Mouse (Mus musculus): Measurements from ENCODE around the gene Dhx57. TPM values are rescaled to one million over a fixed set of nuclear protein-coding genes. Genes with fewer than 3 reads are reported as not detected.
A peak's percentile ranks its signal among the peaks of the same experiment; 100 is the strongest.

The Dhx57 gene
- polyA plus RNA-seq, 1 experiment from 2014 or later: 9.3 TPM

DNA sequence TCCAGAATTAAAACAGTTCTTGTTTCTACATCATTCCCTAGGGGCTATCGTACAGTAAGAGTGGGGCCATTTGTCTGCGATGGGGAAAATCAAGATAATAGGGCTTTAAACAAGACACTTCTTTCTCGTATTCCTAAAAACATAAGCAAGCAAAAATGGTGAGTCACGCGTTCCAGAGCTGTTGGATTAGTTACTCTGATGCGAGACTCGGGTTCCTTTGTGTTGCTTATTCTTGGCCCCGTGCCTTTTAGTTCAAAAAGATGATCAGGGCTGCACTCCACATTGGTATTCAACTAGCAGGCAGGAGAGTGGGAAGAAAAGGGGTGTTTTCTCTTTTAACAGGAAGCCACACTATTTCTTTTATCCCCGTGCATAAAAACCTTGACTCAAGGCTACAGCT lies 21.5 kb upstream of the Dhx57 start:
- H3K4me1 ChIP-seq (replicated peaks; ENCODE audit: control insufficient read depth, insufficient read depth, low read length): no peaks in the 10 kb centered on the region
- H3K4me3 ChIP-seq (ENCODE audit: low read depth, low read length): no peak overlapping the region
- H3K36me3 ChIP-seq (ENCODE audit: control insufficient read depth, insufficient read depth, low read length): no peaks in the 10 kb centered on the region
- 77% methylated on average over 9 of the region's 9 CpGs for WGBS
- no peak overlapping the region for H3K4me2 ChIP-seq
- H3K9me3 ChIP-seq (ENCODE audit: control insufficient read depth, low read length): no peaks in the 10 kb centered on the region
- DNase-seq (ENCODE audit: low spot score): no peak
- H3K27me3 ChIP-seq (replicated peaks; ENCODE audit: control insufficient read depth, insufficient read depth, low read length): no peaks in the 10 kb centered on the region
- no peak overlapping the region for H3K9ac ChIP-seq (ENCODE audit: low read depth, low read length)
- no peak for ATAC-seq (replicated peaks; ENCODE audit: low FRiP score)
- H3K27ac ChIP-seq (ENCODE audit: low read depth, low read length): no peak overlapping the region

DNA sequence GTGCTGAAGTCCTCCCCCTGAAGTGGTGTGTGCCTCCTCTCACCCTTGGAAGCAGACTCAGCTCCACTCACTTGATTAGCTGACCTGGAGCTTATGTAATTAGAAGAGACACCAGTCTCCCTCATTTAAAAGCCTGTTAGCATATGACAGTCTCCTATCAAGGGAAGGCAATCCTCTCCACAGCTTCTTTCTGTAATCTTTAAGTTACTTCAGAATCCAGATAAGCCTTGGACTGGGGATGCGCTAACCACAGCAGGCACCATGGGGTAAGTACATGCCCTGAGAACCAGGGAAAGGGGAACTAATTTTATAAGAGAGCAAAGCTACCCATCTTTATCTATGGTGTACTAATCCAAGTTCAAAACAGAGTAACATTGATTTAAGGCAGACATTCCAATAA lies 17.0 kb upstream of the Dhx57 start, which contains the start of gene Arhgef33:
Gene Arhgef33, plus strand, starts transcription at position 157 of the 400 bp plus-strand sequence.
- WGBS: 54% methylated on average over 1 of the region's 1 CpGs

DNA sequence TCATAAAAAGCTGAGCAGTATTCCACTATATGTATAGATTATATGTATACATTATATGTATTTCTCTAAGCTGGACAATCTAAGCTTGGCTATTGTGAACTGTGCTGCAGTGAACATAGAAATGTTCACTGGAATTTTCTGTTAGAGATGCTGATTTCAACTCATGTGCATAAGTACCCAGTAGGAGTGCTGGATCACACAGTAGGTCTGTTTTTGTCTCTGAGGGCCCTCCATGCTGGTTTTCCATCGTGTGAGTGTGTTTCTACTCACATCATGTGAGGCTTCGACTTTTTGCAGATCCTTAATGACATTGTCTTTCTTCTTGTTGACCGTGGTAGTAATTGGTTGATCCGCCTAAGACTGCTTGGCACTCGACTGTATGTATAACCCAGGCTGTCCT lies 8.6 kb upstream of the Dhx57 start:
- Histone ChIP-seq H3K4me1 (replicated peaks; ENCODE audit: control insufficient read depth, insufficient read depth, low read length) (no peaks in the 10 kb centered on the region), H3K27ac (ENCODE audit: low read depth, low read length) (no peak overlapping the region), H3K36me3 (ENCODE audit: control insufficient read depth, insufficient read depth, low read length) (no peaks in the 10 kb centered on the region), H3K4me3 (ENCODE audit: low read depth, low read length) (no peak overlapping the region), H3K27me3 (replicated peaks; ENCODE audit: control insufficient read depth, insufficient read depth, low read length) (no peaks in the 10 kb centered on the region), H3K9me3 (ENCODE audit: control insufficient read depth, low read length) (no peaks in the 10 kb centered on the region), H3K9ac (ENCODE audit: low read depth, low read length) (no peak overlapping the region), H3K4me2 (no peak overlapping the region)
- DNase-seq (ENCODE audit: low spot score) (no peak), ATAC-seq (replicated peaks; ENCODE audit: low FRiP score) (no peak)
- WGBS: 89% methylated on average over 5 of the region's 5 CpGs

More for the DNA sequence above, 17.0 kb upstream of the Dhx57 start, which contains the start of gene Arhgef33:
- Histone ChIP-seq H3K4me2 (no peak within 1 kb of the TSS), H3K4me3 (ENCODE audit: low read depth, low read length) (no peak within 1 kb of the TSS), H3K27me3 (replicated peaks; ENCODE audit: control insufficient read depth, insufficient read depth, low read length) (no peaks in the 10 kb centered on the region), H3K36me3 (ENCODE audit: control insufficient read depth, insufficient read depth, low read length) (no peaks in the 10 kb centered on the region), H3K27ac (ENCODE audit: low read depth, low read length) (no peak within 1 kb of the TSS), H3K4me1 (replicated peaks; ENCODE audit: control insufficient read depth, insufficient read depth, low read length) (no peaks in the 10 kb centered on the region), H3K9ac (ENCODE audit: low read depth, low read length) (no peak within 1 kb of the TSS), H3K9me3 (ENCODE audit: control insufficient read depth, low read length) (no peaks in the 10 kb centered on the region)
- no peak for DNase-seq (ENCODE audit: low spot score)
- ATAC-seq (replicated peaks; ENCODE audit: low FRiP score): no peak

DNA sequence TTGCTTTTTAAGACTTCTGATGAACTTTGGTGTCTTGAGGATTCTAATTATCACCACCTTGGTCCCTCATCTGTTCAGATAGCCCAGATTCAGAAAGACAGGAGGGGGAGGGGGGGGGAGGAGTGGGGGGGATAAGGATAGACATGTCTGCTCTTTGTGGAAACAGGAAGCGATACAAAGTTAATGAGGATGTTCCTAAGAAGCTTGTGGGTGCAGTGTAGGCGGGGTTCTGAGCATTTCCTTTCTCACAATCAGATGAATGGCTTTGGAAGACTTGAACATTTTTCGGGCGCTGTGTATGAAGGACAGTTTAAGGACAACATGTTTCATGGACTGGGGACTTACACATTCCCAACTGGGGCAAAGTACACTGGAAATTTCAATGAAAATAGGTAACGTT lies 5.0 kb upstream of the Dhx57 start:
- no peaks in the 10 kb centered on the region for H3K36me3 ChIP-seq (ENCODE audit: control insufficient read depth, insufficient read depth, low read length)
- ATAC-seq (replicated peaks; ENCODE audit: low FRiP score) (no peak), DNase-seq (ENCODE audit: low spot score) (no peak)
- no peaks in the 10 kb centered on the region for H3K27me3 ChIP-seq (replicated peaks; ENCODE audit: control insufficient read depth, insufficient read depth, low read length)
- H3K9ac ChIP-seq (ENCODE audit: low read depth, low read length): no peak overlapping the region
- no peaks in the 10 kb centered on the region for H3K4me1 ChIP-seq (replicated peaks; ENCODE audit: control insufficient read depth, insufficient read depth, low read length)
- 80% methylated on average over 5 of the region's 5 CpGs for WGBS
- no peak overlapping the region for H3K27ac ChIP-seq (ENCODE audit: low read depth, low read length)
- no peaks in the 10 kb centered on the region for H3K9me3 ChIP-seq (ENCODE audit: control insufficient read depth, low read length)
- no peak overlapping the region for H3K4me2 ChIP-seq
- no peak overlapping the region for H3K4me3 ChIP-seq (ENCODE audit: low read depth, low read length)

DNA sequence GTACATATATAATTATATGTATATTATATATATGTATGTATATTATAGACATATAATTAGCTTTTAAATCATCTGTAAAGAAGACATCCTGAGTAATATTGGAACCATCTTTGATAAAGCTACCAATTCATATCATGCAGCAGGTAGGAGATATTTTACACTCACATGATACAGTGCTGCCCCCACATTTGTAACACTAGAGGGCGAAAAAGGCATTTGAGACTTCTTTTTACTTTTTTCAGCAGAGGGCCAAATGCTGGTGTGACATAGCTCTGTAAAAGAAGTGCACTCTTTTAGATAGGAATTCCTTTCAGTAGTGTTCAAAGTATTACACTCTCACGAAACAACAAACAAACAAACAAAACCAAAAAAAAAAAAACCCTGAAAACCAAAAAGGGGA lies 872 bp upstream of the Dhx57 start:
- no peaks in the 10 kb centered on the region for H3K36me3 ChIP-seq (ENCODE audit: control insufficient read depth, insufficient read depth, low read length)
- no peak overlapping the region for H3K4me3 ChIP-seq (ENCODE audit: low read depth, low read length)
- 26% methylated on average over 2 of the region's 2 CpGs for WGBS
- no peak overlapping the region for H3K4me2 ChIP-seq
- no peaks in the 10 kb centered on the region for H3K27me3 ChIP-seq (replicated peaks; ENCODE audit: control insufficient read depth, insufficient read depth, low read length)
- no peaks in the 10 kb centered on the region for H3K9me3 ChIP-seq (ENCODE audit: control insufficient read depth, low read length)
- H3K4me1 ChIP-seq (replicated peaks; ENCODE audit: control insufficient read depth, insufficient read depth, low read length): peaks cover 8% of the 10 kb centered on the region
- no peak overlapping the region for H3K27ac ChIP-seq (ENCODE audit: low read depth, low read length)
- DNase-seq (ENCODE audit: low spot score) (no peak), ATAC-seq (replicated peaks; ENCODE audit: low FRiP score) (no peak)
- H3K9ac ChIP-seq (ENCODE audit: low read depth, low read length): no peak overlapping the region

DNA sequence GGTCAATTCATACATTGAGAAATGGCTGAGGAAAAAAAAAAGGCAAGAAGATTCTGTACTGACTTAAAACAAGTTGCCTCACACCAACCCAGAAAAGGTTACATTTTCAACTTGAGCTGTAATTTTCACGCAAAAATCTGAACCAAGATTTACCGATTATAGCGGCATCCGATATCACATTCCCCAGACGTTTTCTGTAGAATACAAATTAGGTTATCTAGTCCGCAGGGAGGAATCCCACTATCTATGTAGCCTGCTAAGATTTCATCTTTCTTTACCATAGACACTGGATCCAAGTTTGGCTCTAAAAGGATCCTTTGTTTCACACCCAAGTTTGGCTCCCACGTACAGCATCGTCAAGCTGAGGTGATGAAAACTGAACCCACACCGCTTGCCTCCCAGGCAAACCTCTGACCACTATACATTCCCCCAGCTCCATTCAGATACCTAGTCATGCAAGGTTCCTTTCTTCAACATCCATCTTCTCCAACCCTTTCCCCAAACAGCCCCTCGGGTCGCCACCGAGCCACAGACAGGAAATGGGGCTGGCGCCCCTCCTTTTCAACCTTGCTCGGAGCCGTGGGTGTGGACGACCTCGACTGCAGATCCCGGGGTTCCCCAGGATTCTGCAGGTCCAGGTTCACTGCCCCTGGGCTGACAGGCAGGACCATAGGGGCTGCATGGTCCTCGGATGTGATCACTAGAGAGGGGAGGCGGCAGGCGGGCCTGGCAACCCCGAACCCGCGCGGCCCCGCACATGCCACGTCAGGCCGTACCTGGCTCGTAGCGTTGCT lies 799 bp downstream of the Dhx57 start:
- ATAC-seq (replicated peaks; ENCODE audit: low FRiP score): no peak
- H3K9ac ChIP-seq (ENCODE audit: low read depth, low read length): peak overlapping the region; percentile 81
- no peak for DNase-seq (ENCODE audit: low spot score)
- WGBS: 1% methylated on average over 30 of the region's 30 CpGs
- no peaks in the 10 kb centered on the region for H3K27me3 ChIP-seq (replicated peaks; ENCODE audit: control insufficient read depth, insufficient read depth, low read length)
- no peaks in the 10 kb centered on the region for H3K9me3 ChIP-seq (ENCODE audit: control insufficient read depth, low read length)
- H3K27ac ChIP-seq (ENCODE audit: low read depth, low read length): peak overlapping the region; percentile 61
- peak overlapping the region; percentile 98 for H3K4me3 ChIP-seq (ENCODE audit: low read depth, low read length)
- H3K36me3 ChIP-seq (ENCODE audit: control insufficient read depth, insufficient read depth, low read length): no peaks in the 10 kb centered on the region
- H3K4me1 ChIP-seq (replicated peaks; ENCODE audit: control insufficient read depth, insufficient read depth, low read length): peaks cover 10% of the 10 kb centered on the region
- H3K4me2 ChIP-seq: peak overlapping the region; percentile 85

DNA sequence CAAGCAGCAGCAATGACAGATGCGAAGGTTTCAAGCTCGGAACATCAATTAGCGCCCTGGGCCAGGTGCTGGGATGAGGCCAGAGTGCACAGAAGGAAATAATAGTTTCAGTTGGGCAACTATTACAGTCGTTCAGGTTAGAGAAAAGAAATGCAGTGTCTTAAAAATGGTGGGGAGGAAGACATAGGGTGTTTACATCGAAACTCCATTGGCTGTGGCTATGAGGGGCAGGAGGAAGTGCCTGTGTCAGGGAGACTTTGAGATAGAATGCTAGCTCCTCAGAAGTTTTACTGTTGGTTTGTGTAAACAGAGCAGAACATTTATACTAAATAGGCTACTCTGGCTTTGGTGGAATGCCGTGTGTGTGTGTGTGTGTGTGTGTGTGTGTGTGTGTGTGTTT lies 2.3 kb downstream of the Dhx57 start:
- H3K36me3 ChIP-seq (ENCODE audit: control insufficient read depth, insufficient read depth, low read length): no peaks in the 10 kb centered on the region
- H3K4me1 ChIP-seq (replicated peaks; ENCODE audit: control insufficient read depth, insufficient read depth, low read length): peaks cover 14% of the 10 kb centered on the region
- H3K27ac ChIP-seq (ENCODE audit: low read depth, low read length): no peak overlapping the region
- WGBS: 79% methylated on average over 6 of the region's 6 CpGs
- ATAC-seq (replicated peaks; ENCODE audit: low FRiP score) (no peak), DNase-seq (ENCODE audit: low spot score) (no peak)
- H3K27me3 ChIP-seq (replicated peaks; ENCODE audit: control insufficient read depth, insufficient read depth, low read length): no peaks in the 10 kb centered on the region
- H3K4me3 ChIP-seq (ENCODE audit: low read depth, low read length): no peak overlapping the region
- H3K9me3 ChIP-seq (ENCODE audit: control insufficient read depth, low read length): no peaks in the 10 kb centered on the region
- no peak overlapping the region for H3K9ac ChIP-seq (ENCODE audit: low read depth, low read length)
- 0 out of 2 replicates have a peak overlapping the region, but pooled peaks have one; percentile 85 for H3K4me2 ChIP-seq

DNA sequence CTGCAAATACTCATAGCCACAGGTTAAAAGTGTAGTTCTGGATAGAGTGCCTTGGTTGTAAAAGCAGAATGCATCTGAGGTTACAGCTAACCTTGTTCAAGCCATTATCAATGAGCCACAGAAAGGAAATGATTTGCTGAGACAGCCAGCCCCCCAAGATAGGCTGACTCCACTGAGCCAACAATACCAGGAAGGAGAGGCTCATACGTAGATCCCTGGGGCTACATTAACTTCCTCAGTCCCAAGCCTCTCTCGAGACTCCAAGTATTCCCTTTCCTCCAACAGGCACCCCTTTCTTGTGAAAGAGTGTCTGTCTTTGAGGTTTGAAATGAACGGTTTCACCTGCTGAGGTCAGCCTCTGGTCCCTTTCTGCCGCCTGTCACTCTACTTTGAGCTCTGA lies 5.8 kb downstream of the Dhx57 start:
- Histone ChIP-seq H3K27me3 (replicated peaks; ENCODE audit: control insufficient read depth, insufficient read depth, low read length) (no peaks in the 10 kb centered on the region), H3K4me3 (ENCODE audit: low read depth, low read length) (no peak overlapping the region), H3K9me3 (ENCODE audit: control insufficient read depth, low read length) (no peaks in the 10 kb centered on the region), H3K4me2 (no peak overlapping the region), H3K4me1 (replicated peaks; ENCODE audit: control insufficient read depth, insufficient read depth, low read length) (peaks cover 14% of the 10 kb centered on the region), H3K27ac (ENCODE audit: low read depth, low read length) (no peak overlapping the region), H3K36me3 (ENCODE audit: control insufficient read depth, insufficient read depth, low read length) (no peaks in the 10 kb centered on the region), H3K9ac (ENCODE audit: low read depth, low read length) (no peak overlapping the region)
- WGBS: 48% methylated on average over 4 of the region's 4 CpGs
- no peak for DNase-seq (ENCODE audit: low spot score)
- no peak; the same call in 1 of the 2 replicates for ATAC-seq (replicated peaks; ENCODE audit: low FRiP score)

Measured in liver, embryonic 11.5 days (tissue).